Mouse (Mus musculus) neural tube, embryonic 10.5 days (tissue): Measurements from ENCODE around the gene Kif22.
A peak's percentile ranks its signal among the peaks of the same experiment; 100 is the strongest.

Experiments used
- DNase-seq: peaks from one replicate; pipeline ENCODE4 v3.0.0-alpha.2; 2017; ENCODE audit warnings: low spot score; ENCODE audit errors: extremely low spot score

The Kif22 gene

GRCm38 (mm10) chr7:127017950-127018345 lies 24.3 kb downstream of the Kif22 start:
- DNase-seq = peak; percentile 15

DNA sequence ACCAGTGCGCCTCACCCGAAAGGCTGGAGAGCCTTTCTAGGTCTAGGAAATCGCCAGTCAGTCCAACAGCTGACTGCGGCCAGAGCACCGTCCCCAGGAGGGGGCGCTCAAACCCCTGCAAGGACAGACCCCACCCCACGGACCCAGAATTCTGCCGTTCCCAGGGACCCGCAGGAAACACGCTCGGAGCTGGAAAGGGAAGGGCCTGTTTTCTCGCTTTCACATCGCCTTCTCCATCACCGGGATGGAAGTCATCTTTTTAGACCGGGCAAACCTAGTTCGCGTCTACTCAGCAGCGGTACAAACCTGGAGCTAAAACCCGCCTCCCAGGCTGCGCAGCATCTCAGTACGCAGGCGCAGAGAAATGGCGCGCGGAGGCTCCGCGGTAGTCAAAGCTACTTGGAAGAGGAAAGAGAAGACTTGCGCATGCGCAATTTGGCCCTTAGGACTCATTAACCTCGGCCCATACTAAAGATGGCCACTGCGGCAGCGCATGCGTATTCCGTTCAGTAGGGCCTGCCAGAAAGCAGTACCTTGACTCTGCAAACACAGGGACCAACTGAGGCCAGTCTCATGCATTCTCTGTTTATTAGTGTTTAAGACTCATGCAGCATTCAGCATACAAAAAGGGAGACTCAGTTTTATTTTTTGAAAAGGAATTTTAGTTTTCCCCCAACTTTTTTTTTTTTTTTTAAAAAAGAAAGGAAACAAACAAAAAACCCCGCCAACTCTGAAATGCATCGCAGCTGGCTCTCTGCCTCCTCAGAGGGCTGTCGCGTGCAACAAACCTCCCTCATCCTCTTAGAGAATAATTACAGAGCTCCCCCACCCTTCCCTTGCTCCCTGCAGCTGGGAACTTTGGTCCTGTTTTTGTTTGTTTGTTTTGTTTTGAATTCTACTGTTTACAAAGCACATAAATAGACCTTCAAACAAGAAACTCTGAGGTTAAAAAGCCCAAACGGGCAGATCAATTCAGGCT lies 25.0 kb downstream of the Kif22 start, which contains the start of gene Pagr1a:
TSS of gene Pagr1a (minus strand) at position 382 of the 979 bp plus-strand sequence.
- peak; percentile 98 for DNase-seq

GRCm38 (mm10) chr7:127016486-127016938 lies 25.8 kb downstream of the Kif22 start:
- no peak for DNase-seq

- DNase-seq = no peak
These were observed 26.0 kb downstream of the Kif22 start, which contains the start of gene Pagr1b for GRCm38 (mm10) chr7:127016481-127016485. Gene Pagr1b (minus strand): TSS chr7:127016484.

DNA sequence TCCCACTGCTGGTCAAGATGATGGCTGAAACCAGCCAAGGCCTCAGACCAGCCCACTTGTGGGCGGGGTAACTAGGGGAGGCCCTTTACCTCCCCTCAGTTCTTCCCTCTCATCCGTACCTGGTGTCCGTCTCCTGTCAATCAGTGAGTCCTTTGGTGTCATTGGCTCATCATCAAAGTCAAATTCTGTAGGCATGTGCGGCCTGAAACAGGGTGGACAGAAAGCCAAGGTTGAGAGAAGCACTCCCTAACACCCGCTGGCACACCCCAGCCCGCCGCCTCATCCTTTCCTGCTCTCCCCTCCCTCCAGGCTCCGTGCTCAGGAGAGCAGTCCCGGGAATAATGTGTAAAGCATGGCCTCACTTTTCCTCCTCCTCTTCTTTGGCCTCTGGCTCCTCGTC lies 26.2 kb downstream of the Kif22 start:
- peak; percentile 51 for DNase-seq

DNA sequence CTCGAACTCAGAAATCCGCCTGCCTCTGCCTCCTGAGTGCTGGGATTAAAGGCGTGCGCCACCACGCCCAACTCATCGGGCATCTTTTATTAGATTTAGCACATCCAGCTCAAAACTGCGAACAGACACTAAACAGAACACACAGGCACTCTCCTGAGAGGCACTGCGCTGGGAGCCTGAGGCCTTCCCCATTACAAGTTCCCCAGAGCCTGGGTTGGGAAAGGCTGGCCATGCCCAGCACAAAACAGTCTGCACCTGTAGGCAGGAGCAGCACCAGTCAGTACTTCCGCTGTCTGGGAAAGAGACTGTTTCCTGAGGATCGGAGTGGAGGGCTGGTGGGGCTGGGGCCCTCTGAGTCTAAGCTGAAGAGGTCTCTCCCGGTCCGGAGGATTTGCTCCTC lies 27.3 kb downstream of the Kif22 start:
- no peak for DNase-seq

DNA sequence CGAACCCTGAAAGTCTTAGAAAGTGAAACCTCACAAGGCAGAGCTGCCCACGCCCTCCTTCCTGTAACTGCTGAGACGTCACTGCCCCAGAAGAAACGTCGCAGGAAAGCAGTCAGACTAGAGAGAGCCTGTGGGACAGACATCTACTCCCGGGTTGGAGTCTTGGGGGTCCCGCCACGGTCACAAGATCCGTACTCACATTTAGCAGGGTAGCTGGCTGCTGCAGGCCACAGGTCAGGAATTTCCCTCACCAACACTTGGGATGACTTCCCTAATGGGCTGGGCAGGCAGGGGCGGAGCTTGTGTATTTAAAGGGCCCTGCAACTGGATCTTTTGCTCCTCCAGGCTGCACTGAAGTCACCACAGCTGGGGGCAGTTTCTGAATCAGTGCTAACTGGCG lies 28.0 kb downstream of the Kif22 start, which contains the start of gene Mvp:
TSS of gene Mvp (minus strand) at position 302 of the 400 bp plus-strand sequence.
- peak; percentile 26 for DNase-seq

DNA sequence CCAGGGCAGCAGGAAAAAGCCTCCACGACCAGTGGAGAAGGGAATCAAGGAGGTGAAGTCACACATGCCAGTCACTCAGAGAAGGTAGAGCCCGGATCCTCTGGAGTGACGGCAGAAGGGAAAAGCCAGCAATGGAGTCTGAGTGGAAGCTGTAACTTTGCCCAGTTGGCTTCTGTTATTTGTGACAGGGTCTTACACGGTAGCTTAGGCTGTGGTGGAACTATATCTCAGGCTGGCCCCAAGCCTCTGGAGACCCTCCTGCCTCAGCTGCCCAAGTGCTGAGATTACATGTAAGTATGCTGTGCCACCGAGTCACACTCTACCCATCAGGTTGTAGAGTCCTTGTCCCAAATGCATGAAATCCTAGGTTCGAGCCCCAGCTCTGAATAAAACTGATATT lies 28.9 kb downstream of the Kif22 start:
- DNase-seq = no peak

GRCm38 (mm10) chr7:127012845-127013244 lies 29.4 kb downstream of the Kif22 start:
- no peak for DNase-seq

- DNase-seq = no peak
These were observed 29.9 kb downstream of the Kif22 start for GRCm38 (mm10) chr7:127012374-127012773.

GRCm38 (mm10) chr7:127011717-127012116 lies 30.6 kb downstream of the Kif22 start:
- DNase-seq = no peak

GRCm38 (mm10) chr7:127011051-127011450 lies 31.2 kb downstream of the Kif22 start:
- DNase-seq = no peak

GRCm38 (mm10) chr7:127009307-127010085 lies 32.8 kb downstream of the Kif22 start:
- DNase-seq = no peak

GRCm38 (mm10) chr7:127008239-127009019 lies 33.8 kb downstream of the Kif22 start:
- no peak for DNase-seq

DNA sequence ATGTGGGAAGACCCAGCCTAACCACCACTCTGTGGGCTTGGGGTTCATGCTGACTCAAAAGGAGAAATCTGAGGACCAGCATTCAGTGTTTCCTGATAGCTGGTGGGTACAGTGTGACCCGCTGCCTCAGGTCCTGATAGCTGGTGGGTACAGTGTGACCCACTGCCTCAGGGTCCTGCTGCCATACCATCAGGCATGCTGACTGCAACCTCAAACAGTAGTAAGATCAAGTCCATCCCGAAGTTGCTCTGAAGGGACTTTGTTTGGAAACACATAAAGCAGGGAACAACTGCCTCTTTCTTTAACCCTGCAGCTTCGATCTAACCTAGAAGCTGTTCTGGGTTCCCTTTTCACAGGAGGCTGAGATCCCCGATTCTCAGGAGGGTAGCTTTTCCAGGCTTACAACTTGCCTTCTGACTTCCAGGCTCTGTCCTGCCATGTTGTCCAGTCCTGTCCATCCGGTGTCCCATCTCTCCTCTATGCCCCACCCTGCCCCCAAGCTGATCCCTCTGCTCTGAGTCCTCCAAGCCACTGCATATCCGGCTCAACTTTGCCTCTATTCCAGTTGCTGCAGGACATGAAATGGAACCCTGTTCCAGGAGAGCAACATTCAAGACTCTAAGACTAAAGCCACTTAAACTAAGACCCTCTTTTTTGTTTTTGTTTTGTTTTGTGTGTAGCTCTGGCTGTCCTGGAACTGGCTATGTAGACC lies 34.8 kb downstream of the Kif22 start:
- no peak for DNase-seq

- DNase-seq = no peak
These were observed 38.0 kb downstream of the Kif22 start for GRCm38 (mm10) chr7:127004122-127004875.

DNA sequence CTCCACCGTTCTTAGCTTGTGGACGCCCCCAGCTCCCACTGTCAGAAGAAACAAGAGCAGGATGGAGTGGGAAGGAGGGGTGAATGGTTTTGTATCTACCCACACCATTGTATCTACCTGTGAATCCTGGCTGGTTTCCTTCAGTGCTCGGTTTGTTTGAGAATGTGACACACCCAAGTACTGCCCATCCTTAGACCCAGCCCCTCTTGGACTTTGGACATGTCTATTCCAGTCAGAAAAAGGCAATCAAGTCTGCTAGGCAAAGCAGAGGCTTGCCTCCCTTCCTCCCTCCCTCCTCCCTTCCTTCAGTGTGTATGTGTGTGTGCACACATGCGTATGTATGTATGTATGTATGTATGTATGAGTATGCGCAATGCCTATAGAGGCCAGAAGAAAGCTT lies 38.7 kb downstream of the Kif22 start:
- DNase-seq = no peak

- DNase-seq = no peak
These were observed 42.7 kb downstream of the Kif22 start for GRCm38 (mm10) chr7:126999568-126999967.

- DNase-seq = no peak
These were observed 45.8 kb downstream of the Kif22 start for GRCm38 (mm10) chr7:126996449-126996848.

DNA sequence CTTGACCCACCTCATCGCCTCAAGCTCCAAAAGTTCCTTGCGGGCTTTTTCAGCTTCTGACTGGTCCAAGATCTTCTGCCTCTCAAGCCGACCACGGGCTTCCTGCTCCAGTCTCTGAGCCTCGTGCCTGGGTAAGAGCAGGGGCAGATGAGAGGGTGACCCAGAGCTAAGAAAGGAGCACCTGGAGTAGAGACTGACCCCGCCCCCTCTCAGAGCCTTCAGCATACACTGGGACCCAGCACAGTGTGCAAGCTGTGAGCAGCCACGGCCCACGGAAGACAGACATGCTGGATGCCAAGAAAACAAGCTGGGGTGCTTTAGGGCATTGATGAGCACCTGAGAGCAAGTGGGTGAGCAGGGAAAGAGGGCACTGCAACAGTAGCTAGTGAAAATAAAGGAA lies 53.5 kb downstream of the Kif22 start:
- no peak for DNase-seq

- no peak for DNase-seq
These were observed 56.0 kb downstream of the Kif22 start for GRCm38 (mm10) chr7:126986319-126986718.
